Mouse (Mus musculus) adrenal gland, postnatal 14 days (tissue): ENCODE results near the gene Slc52a3. TPM values are rescaled to one million over a fixed set of nuclear protein-coding genes. Genes with fewer than 3 reads are reported as not detected.
A peak's percentile ranks its signal among the peaks of the same experiment; 100 is the strongest.

Experiments used
- DNase-seq: peaks from one replicate; pipeline ENCODE4 v3.0.0; 2021; ENCODE audit warnings: mixed read lengths
- microRNA-seq, 2 experiments: library from miRNA; unstranded; fragments of <30 nt; microRNA quantifications; one replicate each; pipeline ENCODE4 v1.2.0; 2021
- total RNA-seq: library from RNA; stranded (reverse); gene quantifications from 2 replicates; pipeline ENCODE4 v1.2.3, GENCODE M21; 2021

Slc52a3 gene
- total RNA-seq, 1 experiment from 2014 or later: 1.6 TPM

- peak; percentile 21 for DNase-seq
These were observed 52.0 kb downstream of the Slc52a3 start for GRCm38 (mm10) chr2:152048003-152048980.

DNA sequence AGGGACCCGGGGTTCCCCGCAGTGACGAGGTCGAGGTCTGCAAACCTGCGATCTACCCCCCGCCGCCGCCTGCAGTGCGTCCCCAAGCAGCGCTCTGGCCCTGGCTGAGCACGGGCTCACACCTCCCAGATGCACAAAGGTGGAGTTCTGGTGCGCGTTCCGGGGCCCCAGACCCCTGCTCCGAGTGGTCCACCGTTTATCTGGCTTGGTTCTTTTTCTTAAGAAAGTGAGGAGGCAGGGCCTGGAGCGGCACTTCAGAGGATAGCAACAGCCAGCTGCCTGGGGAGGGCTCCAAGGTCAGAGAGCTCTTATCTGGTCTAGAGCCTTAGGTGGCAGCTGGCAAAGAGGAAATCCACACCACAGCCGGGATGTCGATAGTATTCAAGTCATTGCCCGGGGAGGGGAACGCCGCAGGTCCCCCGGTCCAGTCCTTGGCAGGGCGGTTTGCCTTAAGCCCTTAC is 52.7 kb downstream of the Slc52a3 start:
- DNase-seq: peak; percentile 46

DNA sequence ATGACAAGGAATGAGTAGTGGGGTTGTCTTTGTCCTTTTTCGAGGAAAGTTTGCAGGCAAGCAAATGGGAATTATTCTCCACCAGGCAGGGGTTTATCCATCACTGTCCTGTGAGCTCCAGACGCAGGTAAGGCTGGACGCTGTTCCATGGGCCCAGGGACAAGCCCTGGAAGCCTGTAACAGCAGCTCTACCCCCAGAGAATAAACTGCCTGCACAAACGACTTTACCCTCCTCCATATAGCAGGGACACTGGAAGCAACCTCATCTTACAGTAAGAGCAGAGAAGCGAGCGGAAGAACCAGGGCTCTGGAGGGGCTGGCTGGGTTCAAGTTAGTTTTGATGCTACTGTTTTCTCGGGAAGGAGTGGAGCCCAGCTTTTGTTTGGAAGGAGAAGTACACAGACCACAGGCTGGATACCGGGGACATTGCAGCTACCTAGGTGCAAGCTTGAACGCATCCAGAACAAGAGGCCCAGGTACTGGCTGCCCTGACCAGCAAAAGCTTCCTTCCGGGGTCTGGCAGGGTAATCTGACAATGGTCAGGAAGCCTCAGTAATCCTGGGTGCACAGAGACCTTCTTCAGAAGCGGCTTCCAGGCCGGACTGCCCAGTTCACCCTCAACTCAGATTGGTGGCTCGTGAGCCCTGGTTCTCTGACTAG is 53.4 kb downstream of the Slc52a3 start:
- no peak for DNase-seq

- no peak for DNase-seq
These were observed 54.0 kb downstream of the Slc52a3 start for GRCm38 (mm10) chr2:152050316-152050715.

DNA sequence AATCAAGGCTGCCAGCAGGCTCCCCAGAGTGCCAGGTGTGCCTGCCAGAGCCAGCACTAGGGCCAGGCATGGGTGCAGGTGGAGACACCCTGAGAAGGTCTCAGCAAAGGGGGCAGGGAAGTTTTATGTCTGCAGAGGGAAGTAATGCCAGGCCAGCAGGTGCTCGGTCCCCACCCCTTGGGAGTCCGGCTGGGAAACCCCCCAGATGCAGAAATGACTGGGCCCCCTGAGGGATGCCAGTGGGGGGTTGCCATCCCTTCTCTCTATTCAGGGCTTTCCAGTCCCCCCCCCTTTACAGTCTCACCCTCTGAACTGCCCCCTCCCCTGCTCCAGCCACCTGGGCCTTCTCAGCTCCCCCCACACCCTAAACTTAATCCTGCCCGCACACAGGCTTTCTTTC is 55.7 kb downstream of the Slc52a3 start:
- DNase-seq: no peak

DNA sequence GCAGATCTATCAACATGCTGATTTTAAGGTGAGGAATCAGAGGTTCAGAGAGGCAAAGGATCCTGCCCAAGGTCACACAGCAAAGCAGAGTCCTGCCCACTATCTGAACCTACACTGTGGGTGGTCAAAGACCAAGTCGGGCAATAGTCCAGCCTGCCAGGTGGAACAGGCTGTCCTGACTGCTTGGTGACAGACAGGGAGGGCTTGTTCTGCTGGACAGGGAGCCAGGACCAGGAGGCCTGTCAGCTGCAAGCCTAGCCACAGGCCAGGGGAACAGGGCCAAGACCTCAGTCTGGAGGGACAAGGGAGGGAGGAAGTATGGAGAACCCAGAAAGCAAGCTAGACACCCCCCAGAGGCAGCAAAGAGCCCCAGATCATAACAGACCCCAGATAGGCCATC is 59.1 kb downstream of the Slc52a3 start:
- DNase-seq: no peak

DNA sequence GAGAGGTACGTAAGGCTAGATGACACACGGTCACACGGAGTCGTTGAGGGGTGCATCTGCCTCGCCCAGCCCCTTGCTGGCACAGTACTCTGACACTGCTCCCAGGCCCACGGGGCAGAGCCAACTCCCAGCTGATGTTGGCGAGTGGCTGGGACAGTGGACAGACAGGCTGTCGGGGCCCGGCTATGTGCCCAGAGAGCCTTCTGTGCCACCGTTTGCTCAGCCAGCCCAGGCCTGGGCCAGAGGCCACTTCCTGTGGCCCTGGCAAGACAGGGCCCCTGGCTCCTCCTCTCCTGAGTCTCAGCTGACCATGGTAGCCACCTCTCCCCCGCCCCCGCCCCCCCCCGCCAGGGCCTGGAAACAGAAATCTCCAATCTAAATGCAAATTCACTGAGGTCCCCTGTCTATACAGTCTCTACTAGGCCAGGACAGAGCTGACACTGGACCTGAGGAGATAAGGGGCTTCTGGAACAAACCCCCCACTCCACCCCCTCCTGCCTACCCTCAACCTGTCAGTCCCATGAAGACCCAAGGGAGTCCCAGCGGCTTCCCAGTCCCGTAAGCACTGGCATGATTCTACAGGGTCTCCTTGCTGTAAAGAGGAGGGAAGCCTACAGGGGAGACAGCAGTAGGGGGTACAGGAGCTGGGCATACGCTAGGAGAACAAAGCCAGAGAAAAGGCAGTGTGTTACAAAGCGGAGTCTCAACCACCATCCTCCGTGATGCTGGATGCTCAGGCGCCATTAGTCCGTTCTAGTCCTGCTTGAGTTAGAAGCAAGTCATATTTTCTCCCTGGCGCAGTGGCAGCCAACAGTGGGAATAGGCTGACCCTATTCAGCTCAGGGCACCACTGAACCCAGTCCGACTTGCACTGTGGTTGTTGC is 60.3 kb downstream of the Slc52a3 start:
- peak; percentile 14 for DNase-seq

DNA sequence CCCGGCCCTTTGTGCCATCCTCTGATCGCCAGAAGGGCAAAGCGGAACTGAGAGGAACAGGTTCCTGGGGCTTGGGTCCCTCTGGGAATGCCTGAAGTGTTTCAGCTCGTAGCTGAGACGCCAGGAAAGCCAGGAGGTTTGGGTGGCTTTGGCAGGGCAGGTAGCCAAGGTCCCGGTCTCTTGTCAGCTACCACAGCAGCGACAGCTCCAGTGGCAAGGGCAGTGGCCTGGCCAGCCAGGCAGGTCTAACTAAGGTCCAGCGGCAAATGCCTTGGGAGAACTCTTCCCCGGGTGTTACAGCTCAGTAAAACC is 60.9 kb downstream of the Slc52a3 start:
- DNase-seq: no peak

Small RNA genes lying within 50 kb of the gene (microRNA-seq; reads per million reads assigned to microRNA genes)
- gene Mir1953: 0 to 0.43 reads per million in 2 experiments

Other genes starting within 250 kb of the Slc52a3 start
- not detected in 2 replicates for gene Rspo4, start 153.6 kb upstream of the Slc52a3 start, total RNA-seq
- 0.26 and 0.33 TPM in 2 replicates for gene Angpt4, start 85.3 kb upstream of the Slc52a3 start, total RNA-seq
- 8.2 and 8.5 TPM in 2 replicates for gene Fam110a, start 16.3 kb upstream of the Slc52a3 start, total RNA-seq
- gene Scrt2, start 85.0 kb downstream of the Slc52a3 start, total RNA-seq: 0.30 and 0.33 TPM in 2 replicates
- gene Srxn1, start 109.0 kb downstream of the Slc52a3 start, total RNA-seq: 267 and 289 TPM in 2 replicates
- gene Tcf15, start 147.1 kb downstream of the Slc52a3 start, total RNA-seq: 20.2 and 22.0 TPM in 2 replicates
- gene Csnk2a1, start 230.3 kb downstream of the Slc52a3 start, total RNA-seq: 103 and 105 TPM in 2 replicates